Mouse (Mus musculus): ENCODE results near the gene Lpar1.

DNA sequence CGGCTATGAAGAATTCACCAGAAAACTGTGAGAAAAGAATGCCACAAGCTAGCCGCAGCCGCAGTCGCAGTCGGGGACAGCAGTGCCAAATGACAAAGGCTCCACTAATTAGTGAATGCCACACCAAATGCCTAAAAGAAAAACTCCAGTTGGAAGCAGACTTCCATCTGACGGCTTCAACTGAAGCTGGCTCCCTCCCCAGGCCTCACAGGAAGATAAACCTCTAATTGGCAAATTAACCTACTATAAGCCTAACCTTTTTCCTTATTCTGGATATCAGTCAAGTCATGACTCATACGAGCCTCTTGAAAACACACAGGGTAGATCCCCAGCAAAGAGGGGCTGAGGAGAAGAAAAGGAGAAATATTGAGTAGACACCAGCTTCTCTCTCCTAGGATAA lies 44.9 kb downstream of the Lpar1 start:
- no peak for TF ChIP-seq ZC3H11A (IDR thresholded peaks at IDR 0.05; ENCODE audit: borderline replicate concordance, low read depth, low read length)
- TF ChIP-seq ZNF384 (IDR thresholded peaks at IDR 0.05; ENCODE audit: low read depth, low read length), result no peak
- TF ChIP-seq CHD2 (IDR thresholded peaks at IDR 0.05; ENCODE audit: low read depth, low read length), result no peak
- TF ChIP-seq MAFK (IDR thresholded peaks at IDR 0.05; ENCODE audit: insufficient read depth, low read depth, low read length), result no peak
- no peak for TF ChIP-seq HCFC1 (IDR thresholded peaks at IDR 0.05; ENCODE audit: borderline replicate concordance, insufficient read depth, low read length)

Data from ES-E14 (cell line).